Mouse (Mus musculus): Measurements from ENCODE around the gene Lrmp.
"Not testable (repeated sequence)": the region's sequence is repeated elsewhere in the genome, so short reads cannot be mapped to it uniquely, and the experiment has no call there.

Lrmp gene

DNA sequence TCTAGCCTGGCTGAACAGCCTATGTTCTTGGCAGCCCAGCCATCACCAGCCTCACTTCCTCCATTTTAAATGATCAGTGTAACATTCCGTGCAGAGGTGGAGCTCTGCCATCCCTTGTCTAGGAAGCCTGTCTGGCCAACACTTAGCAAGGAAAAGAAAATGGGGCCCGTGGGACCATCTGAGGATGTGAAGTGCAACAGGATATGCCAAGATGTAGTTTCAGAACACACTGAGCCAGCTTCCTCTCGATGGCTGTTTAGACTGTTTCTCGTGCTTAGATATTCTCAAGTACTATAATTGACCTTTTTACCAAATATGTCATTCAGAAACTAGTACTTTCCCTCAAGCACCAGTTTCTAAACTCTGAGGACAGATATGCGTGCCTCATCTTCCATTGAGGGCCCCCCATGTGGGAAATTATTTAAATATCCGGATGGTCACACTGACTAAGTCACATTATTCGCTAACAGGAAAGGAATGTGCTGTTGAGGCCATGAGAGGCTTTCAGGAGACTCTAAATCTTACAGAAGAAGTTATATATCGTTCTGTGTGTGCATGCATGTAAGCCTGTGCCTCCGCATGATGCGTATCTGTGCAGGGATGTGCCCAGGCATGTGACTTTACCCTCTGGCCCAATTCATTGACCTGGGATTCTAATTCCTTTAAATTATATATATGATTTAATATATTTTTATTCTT lies 11.1 kb upstream of the Lrmp start:
- DNase-seq (ENCODE audit: low read depth) = peak; percentile 71

DNA sequence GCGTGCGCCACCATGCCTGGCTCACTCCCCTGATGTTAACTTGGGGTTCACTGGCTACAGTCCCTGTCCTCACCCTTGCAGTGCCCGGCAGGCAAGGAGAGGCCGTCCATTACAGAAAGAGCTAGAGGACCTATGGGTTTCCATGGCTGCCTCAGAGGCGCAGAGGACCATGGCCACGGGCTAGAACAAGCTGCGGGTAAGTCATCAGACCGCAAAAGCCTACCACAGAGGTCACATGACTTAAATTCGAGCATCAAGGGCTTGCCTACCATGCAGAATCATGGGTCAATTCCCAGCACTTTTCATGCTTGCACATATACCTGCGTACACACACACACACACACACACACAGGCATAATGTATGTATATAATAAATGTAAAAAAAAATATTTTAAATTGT lies 10.0 kb upstream of the Lrmp start:
- DNase-seq (ENCODE audit: low read depth) = no peak

DNA sequence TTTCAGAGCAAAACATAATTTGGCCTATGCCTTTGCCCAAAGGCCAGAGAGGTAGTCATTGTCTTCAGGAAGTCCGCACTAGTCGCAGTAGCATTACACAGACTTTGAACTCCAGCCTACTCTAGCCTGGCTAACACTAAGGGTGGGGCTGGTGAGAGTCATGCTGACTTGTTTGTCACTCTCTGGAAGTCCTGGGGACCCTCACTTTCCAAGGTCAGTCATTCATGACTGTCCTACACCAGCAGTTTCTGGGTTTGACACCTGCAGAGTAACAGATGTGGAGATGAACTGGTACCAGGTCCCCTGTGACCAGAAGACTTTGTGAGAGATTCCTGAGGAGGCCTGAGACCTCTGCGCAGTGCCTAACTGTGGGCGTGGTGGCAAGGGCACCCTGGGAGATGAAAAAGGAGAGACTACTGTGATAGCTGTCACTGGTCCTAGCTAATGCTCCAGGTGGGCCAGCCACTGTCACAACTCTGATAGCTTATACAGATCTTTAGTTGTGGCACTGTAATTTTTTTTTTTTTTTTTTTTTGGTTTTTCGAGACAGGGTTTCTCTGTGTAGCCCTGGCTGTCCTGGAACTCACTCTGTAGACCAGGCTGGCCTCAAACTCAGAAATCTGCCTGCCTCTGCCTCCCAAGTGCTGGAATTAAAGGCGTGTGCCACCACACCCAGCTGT lies 9.2 kb upstream of the Lrmp start:
- no peak for DNase-seq (ENCODE audit: low read depth)

DNA sequence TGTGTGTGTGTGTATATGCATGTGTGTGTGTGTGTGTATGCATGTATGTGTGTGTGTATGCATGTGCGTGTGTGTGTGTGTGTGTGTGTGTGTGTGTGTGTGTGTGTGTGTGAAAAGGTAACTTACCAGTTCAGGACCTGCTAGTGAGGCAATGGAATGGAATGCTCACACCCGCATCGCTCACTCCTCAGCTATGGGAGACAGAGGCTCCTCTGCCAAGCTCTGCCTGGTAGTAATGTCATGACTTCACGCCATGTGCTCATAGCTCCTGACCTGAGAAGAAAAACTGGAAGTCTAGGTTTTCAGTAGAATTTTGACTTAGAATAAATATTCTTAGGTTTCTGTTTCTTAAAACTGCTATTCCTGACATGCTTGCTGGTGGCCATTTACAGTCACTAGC lies 4.7 kb upstream of the Lrmp start:
- peak; percentile 60 for DNase-seq (ENCODE audit: low read depth)

DNA sequence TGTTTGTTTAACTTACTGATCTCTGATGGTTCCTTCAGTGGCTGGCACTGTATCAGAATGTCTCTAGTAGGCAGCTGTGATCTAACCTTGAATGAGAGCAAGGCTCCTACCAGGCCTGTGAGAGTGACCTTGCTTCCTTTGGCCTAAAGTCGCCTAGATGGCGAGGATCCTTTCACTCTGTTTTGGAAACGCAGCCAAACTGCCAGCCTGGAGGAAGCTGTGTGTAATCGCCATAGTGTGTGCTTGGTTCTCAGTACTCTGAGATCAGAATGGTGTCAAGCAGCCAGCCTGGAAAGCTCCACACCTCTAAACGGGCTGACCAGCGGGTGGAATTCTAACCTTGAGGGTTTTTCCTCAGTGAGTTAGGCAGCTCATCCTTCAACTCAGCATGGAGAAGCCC lies 2.6 kb upstream of the Lrmp start:
- no peak for DNase-seq (ENCODE audit: low read depth)

DNA sequence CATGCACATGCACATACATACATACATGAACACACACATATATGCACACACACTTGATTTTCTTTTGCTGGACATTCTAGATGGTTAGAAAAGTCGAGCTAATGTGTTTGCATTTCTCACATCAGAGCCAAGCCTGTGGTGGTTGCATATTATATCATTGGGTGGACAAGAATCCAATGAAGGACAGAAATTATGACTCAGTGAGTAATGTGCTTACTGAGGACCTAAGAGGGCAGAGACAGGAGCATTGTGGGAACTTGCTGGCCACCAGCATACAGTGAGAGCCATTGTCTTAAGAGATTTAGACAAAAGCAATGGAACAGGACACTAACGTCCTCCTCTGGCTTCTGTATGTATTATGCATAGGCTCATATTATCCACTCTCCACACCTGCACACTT lies 892 bp upstream of the Lrmp start:
- peak; percentile 27 for DNase-seq (ENCODE audit: low read depth)

DNA sequence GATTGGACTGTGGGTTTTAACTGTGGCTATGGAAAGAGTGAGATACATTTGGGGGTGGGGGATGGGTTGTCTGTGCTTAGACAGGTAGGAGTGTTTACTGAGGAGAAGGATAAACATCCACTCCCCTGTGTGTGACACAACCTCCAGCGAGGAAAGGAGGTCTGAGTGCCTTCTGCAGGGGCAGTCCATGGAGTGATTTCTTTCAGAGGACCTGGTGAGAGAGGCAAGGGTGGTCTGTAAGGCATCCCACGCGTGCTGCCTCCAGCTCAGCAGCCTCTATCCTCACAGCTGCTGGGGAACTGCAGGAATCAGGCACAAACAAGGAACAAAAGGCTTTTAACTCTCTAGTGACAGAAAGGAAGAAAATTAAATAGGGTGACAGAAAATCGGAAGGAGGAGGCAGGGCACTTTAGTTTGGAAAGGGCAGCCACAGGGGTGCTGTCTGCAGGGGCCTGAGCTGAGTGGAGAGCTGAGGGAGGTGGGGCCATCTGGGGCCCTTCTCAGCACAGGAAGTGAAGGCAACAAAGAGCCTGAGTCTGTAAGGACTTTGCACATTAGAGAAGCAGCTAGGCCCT lies 732 bp downstream of the Lrmp start:
- DNase-seq (ENCODE audit: low read depth) = no peak

DNA sequence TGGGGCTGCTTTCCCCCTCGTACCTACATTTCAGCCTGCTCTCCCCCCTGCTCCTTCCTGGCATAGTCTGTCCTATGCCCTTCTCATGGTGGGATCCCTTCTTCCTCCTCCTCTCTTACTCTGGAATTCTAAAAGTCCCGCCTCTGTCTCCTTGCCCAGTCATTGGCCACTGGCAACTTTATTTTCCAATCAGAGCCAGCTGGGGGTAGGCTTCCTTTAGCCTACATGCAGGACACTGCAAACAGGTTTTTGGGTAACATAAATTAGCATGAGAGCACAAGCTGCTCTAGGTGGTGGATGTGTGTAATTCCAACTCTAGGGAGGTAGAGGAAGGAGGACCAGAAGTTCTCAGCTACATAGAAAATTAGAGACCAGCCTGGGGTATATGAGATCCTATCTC lies 4.6 kb downstream of the Lrmp start:
- no peak for DNase-seq (ENCODE audit: low read depth)

DNA sequence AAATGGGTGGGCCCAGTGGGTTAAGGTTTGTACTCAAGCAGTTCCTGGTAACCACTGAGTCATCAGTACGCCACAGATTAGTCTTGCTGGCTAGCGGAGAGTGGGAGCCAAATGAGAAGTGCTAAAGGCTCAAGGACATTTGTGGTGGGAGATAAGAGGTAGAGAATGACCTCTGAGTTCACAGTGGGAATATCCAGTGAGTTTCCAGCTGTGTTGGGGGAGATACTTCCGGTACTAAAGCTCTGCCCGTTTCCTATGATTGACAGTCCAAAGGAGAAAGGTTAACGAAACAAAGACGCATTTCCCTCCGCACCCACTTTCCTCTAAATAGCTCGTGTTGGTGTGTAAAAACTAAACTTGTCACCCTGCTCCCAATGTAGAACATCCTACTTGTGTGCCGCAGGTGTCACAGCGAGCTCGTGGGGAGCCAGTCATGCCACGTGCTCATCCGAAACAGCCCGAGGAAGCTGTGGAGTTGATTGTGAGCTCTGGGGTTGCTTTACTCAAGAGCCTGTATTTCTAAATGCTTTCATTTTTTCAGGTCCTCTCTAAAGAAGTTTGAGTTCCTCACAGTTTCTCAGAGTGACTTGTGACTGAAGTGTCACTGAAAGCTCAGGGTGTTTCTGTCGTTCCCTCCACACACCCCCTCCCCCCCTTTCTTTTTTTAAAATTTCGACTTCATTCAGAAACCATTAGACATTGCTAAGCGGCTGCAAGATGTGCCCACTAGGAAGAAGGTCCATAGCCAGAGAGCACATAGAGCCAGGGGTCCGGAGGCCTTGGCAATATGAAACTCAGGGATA lies 5.5 kb downstream of the Lrmp start:
- peak; percentile 50 for DNase-seq (ENCODE audit: low read depth)

DNA sequence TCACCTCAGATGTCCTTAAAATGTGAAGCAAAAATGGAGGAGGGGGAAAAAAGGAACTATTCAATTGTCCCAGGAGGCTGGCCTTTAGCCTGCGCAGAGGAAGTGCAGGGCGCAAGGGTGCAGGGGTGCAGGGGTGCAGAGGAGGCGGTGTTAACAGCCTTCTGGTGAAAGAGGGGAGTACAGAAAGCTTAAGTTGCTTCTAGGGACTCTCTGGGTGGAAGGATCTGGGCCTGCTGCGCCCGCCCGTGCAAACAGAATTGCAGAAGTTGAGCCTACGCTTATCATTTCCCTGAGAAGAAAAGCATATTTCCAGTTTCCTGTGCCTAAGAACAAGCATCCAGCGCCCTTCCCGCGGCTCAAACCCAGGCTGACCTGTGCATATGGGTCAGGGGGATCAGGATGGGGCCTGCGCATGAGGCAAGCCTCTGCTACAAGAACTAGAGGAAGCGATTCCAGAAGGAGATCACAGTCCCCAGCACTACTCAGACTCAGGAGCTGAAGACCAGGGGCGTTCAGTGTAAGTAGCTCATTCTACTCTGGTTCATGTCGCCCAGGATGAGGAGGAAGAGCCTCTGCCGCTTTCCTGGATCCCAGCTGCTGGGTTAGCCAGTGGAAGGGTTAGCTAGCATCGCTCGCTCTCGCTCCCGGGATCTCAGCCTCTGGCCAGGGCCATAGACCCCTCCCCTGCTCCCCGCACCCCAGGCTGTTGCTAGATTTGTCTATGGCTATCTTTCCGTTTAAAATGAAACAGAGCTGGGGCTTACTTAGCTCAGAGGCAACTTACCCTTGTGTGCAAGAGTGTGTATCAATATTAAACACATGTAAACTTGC lies 6.4 kb downstream of the Lrmp start:
- DNase-seq (ENCODE audit: low read depth) = no peak

DNA sequence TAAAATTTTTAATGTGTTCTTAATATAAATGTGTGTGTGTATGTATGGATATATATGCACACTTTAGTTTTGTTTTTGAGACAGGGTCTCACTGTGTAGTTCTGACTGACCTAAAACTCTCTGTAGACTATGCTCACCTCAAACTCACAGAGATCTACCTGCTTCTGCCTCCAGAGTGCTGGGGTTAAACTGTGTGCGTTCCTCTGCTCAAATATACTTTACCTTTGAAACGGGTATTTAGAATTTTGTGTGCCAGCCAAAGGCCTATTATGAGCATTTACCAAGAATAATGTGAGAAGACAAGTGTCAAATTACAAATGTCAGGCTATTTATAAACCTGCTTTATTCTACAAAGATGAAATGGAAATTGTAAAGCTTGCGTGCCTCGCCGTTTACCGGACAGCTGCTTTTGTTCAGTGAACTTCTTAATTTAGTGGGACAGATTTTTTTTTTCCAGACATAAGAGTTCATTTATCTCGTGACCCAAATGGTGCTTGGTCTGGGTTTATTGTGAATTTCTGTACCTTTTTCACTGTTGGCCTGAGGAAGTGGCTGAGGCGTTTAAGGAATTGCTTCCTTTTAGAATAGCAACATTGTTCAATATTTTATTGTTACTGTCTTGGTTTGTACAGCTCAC lies 7.1 kb downstream of the Lrmp start:
- DNase-seq (ENCODE audit: low read depth) = no peak

DNA sequence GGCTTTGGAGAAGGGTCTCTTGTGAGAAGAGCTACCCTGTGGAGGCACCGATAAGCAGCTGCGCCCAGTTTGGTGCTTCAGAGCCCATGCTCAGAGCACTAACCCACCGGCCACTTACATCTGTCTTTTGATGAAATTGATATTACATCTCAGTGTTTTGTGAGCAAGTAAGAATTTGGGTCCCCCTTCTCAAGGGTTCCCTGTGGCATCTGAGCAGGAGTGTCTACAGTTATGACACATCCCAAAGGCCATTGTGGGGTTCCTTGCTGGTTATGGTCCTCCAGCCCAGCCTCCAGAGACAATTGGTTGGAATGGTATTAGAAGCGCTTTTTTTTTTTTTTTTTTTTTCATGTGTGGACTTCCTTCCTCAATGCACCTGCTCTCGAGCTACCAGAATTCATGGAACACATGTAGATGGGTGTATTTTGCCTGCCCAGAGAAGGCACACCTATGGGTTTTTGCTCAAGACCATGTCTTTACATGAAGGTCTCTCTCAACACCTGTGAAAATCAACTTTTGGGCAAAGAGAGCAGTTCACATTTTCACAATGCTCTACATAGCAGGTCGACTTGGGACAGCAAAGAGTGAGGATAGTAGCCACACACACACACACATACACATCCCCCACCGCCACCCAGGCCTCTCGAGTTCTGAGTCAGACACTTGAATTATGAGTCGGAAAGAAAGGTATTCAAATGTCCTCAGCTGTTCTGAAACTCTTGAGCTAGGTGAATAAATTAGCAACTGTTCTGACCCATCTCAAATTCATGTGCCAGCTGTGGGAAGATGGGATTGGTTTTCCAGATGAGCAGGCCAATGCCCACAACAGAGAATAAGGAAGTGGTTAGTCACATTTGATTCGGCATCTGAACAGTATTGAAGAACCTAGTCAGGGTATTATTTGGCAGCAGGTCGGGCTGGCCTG lies 7.9 kb downstream of the Lrmp start:
- DNase-seq (ENCODE audit: low read depth) = no peak

DNA sequence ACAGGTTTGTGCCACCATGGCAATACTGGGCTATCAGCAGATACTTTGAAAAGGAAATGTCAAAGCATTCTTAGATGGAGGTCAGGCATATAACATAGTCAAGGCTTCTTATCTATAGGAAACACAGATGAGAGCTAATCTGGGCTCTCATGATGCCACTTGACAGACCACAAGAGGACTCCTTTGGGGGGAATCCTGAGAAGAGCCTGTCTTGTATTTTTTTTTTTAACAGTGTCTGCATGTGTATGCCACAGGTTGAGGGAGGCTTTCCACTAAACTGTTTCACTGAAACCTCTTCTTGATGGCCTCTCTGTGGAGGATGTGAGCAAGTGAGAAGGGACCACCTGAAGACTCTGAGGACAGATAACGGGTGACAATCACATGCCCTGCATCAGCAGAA lies 9.2 kb downstream of the Lrmp start:
- DNase-seq (ENCODE audit: low read depth) = no peak

DNA sequence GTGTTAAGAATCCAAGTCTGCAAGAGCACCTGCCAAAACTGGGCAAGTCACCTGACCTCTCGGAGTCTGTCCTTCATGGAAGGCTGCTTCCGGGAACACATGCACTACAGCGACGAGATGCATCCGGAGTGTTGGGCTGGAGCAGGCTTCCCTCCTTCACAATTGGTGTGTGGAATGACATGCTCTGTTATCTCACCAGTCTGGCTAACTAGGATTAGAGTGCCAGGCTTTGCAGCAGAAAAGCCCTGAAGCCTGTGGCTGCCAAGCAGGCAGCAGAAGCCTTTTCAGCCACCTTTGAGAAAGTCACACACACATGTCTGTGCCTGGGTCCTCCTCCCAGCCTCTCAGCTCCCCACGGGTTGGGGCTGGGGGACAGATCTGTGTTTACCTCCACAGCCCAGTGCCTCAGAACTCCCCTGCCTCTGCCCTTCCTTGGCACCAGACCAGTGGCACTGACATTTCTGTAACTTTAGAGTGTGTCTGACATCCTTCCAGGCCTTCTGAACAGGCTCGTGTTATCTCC lies 10.2 kb downstream of the Lrmp start:
- no peak for DNase-seq (ENCODE audit: low read depth)

DNA sequence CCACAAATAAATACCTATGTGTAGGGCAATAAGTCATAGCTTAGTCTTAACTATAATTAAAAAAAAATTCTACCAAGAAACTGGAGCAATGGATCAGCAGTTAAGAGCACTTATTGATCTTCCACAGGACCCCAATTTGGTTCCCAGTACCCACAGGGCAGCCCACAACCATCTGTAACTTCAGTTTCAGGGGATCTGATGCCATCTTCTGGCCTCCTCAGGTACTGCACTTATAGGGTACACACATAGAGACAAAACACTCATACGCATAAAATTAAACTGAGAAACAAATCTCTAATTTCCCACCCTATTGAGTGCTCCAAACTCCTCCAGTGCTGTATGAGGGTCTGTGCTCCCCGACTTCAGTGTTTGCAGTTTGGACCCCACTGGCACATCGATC lies 12.2 kb downstream of the Lrmp start:
- no peak for DNase-seq (ENCODE audit: low read depth)

DNA sequence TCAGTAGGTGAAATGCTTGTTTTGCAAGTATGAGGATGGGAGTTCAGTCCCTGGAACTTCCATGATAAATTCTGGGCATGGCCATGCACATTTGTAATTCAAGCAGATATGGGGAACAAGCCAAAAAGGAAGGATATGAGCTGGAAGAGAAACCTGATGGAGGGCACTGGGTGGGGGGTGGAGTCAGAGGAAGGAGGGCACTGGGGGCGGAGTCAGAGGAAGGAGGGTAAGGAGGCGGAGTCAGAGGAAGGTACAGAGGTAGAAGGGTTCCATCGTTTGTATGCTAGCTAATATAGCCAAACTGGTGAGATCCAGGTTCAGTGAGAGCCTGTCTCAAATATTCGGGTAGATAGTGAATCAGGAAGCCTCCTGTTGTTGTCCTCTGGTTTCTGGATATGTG lies 14.1 kb downstream of the Lrmp start:
- no peak for DNase-seq (ENCODE audit: low read depth)

DNA sequence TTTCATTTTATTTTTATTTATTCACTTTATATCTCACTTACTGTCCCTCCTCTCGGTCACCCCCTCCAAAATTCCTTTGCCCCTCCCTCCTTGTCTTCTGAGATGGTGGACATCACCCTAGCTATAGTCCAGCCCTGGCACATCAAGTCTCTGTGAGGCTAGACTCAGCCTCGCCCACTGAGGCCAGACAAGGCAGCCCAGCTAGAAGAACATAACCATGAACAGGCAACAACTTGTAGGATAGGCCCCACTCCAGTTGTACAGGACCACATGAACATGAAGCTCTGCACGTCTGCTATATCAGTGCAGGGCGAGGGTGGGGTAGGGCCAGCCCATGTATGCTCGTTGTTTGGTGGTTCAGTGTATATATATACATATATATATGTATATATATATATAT lies 16.5 kb downstream of the Lrmp start:
- DNase-seq (ENCODE audit: low read depth) = no peak

DNA sequence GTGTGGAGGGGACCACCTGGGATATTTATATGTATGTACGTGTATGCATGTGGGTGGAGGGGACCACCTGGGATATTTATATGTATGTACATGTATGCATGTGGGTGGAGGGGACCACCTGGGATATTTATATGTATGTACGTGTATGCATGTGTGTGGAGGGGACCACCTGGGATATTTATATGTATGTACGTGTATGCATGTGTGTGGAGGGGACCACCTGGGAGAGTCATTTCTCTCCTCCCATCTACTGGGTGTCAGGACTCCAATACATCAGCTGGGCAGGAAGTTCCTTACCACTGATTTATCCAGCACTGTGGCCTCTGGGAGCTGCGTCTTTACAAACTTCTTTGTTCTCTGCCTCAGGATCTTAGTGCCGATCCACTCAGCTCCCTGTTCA lies 17.5 kb downstream of the Lrmp start:
- not testable (repeated sequence) for DNase-seq (ENCODE audit: low read depth)

DNA sequence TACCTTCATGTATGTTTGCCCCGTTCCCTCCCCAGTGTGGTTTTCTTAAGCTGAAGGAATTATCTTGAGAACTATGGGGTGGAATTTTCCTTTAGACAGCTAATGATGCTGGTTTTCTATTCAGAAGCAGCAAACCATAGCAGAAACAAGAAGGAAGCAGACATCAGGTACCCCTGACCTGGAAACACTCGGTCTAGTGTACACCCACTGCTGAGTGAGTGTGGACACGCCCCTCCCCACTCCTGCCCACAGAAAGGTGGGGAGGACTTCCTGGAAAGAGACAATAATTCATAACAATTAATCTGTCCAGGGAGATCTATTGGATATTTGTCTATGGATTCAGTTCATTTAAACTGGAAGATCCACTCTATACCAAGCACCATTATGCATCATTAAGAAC lies 19.8 kb downstream of the Lrmp start:
- no peak for DNase-seq (ENCODE audit: low read depth)

DNA sequence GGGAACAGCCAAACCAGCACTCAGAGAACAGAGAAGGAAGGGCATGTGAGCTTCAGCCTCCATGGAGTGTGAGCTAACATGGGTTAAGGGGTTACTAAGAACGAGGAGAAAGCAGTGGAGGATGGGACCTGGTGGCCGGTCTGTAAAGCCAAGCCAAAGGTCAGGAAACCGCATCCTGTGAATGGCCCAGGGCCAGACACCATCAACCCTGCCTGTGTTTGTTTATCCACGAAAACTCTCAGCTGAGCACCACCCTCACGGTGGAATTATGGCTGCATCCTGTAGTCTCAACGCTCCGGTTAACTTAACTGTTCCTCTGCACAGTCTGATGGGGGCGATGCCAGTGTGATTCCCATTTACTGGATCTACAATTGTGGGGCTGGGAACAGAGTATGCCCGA lies 20.4 kb downstream of the Lrmp start:
- DNase-seq (ENCODE audit: low read depth) = no peak

Data from NIH3T3 (cell line).